Mouse (Mus musculus) limb, embryonic 12.5 days (tissue): ENCODE measurements around the gene Tmem56. TPM values are rescaled to one million over a fixed set of nuclear protein-coding genes. Genes with fewer than 3 reads are reported as not detected.

Experiments
- ATAC-seq: fragments of 200-750 bp; cut with Nextera tagmentation; 2 replicates; pipeline ENCODE4 v1.8.0; 2017; ENCODE audit warnings: low read depth, moderate TSS enrichment; ENCODE audit not compliant: insufficient number of reproducible peaks, insufficient read depth, low FRiP score, low TSS enrichment
- H3K27ac ChIP-seq: fragments of 300-500 bp; sonication (generic); 2 replicates; pipeline ENCODE4 v1.5.1; 2016; ENCODE audit warnings: mild to moderate bottlenecking, moderate library complexity
- H3K27me3 ChIP-seq: fragments of 300-500 bp; sonication (generic); 2 replicates; pipeline ENCODE4 v1.6.1; 2016; ENCODE audit warnings: mild to moderate bottlenecking, moderate library complexity
- H3K36me3 ChIP-seq: fragments of 300-500 bp; sonication (generic); 2 replicates; pipeline ENCODE4 v1.6.1; 2016; ENCODE audit warnings: mild to moderate bottlenecking, moderate library complexity
- H3K4me1 ChIP-seq: fragments of 300-500 bp; sonication (generic); replicated peaks from 2 replicates; pipeline ENCODE4 v1.6.1; 2016
- H3K4me2 ChIP-seq: fragments of 300-500 bp; sonication (generic); 2 replicates; pipeline ENCODE4 v1.6.1; 2016; ENCODE audit warnings: mild to moderate bottlenecking, moderate library complexity
- H3K4me3 ChIP-seq: fragments of 300-500 bp; sonication (generic); replicated peaks from 2 replicates; pipeline ENCODE4 v1.5.1; 2016; ENCODE audit warnings: mild to moderate bottlenecking
- H3K9ac ChIP-seq: fragments of 300-500 bp; sonication (generic); replicated peaks from 2 replicates; pipeline ENCODE4 v1.6.1; 2016; ENCODE audit warnings: mild to moderate bottlenecking, moderate library complexity
- H3K9me3 ChIP-seq: fragments of 300-500 bp; sonication (generic); 2 replicates; pipeline ENCODE4 v1.6.1; 2016; ENCODE audit warnings: mild to moderate bottlenecking, moderate library complexity
- WGBS: fragments of 180-500 bp; shearing (Covaris S2); methylation state at CpG from one replicate; pipeline ENCODE4 v1.1.7; 2016; 5-methylcytosine and 5-hydroxymethylcytosine counted together
- polyA plus RNA-seq: library from polyadenylated mRNA; unstranded; fragments of >200 nt; fragmentation: Nextera tagmentation; extraction: Ambion mirVana; gene quantifications from 2 replicates; pipeline ENCODE4 v1.2.1, GENCODE M21; 2016

Gene Tmem56
- polyA plus RNA-seq, 1 experiment from 2014 or later: 0.55 TPM

DNA sequence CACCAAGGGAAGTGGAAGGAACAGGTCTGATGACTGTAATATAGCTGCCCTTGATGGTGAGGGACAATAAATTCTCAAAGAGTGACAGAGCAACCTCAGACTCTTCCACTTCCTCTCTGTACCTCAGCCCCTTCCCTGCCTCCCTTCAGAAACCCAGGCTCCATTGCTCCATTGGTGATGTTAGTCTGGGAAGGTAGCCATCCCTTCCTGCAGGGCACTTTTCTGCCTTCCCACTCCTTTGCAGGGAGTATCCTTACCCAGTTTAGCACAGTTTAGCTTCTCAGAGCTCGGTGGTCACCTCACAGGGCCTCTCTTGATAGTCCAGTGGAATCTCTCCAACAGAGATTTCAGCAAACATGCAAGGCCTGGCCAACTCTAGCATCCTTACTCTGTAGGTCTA lies 22.1 kb downstream of the Tmem56 start:
- no peak for ATAC-seq
- Histone ChIP-seq H3K4me3 (no peak overlapping the region), H3K36me3 (no peaks in the 10 kb centered on the region), H3K4me1 (no peaks in the 10 kb centered on the region; the same call in 1 of the 2 replicates), H3K27ac (no peak overlapping the region), H3K9ac (no peak overlapping the region), H3K27me3 (peaks cover 66% of the 10 kb centered on the region), H3K9me3 (no peaks in the 10 kb centered on the region), H3K4me2 (no peak overlapping the region)
- 69% methylated on average over 1 of the region's 1 CpGs for WGBS

DNA sequence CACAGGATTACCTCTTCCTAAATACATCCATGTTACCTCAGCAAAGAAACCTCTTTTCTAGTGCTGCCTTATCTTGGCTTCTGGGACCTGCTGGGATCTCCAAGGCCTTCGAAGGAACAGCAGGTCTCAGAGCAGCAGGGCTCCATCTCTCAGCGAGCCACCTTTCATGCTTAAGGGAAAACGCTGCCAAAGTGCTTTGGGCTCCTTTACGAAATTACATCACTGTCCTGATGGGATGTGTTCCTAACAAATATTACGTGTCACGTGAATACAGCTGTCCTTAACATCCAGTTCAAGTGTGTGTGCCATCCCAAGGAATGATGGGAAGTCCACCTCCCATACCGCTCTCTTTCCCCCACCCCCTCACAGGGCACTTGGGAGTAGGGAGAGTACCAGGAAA lies 22.9 kb downstream of the Tmem56 start:
- no peak for ATAC-seq
- Histone ChIP-seq H3K27ac (no peak overlapping the region), H3K4me1 (no peaks in the 10 kb centered on the region; the same call in 1 of the 2 replicates), H3K9me3 (no peaks in the 10 kb centered on the region), H3K4me2 (no peak overlapping the region), H3K36me3 (no peaks in the 10 kb centered on the region), H3K4me3 (no peak overlapping the region), H3K27me3 (peaks cover 62% of the 10 kb centered on the region), H3K9ac (no peak overlapping the region)
- 81% methylated on average over 7 of the region's 7 CpGs for WGBS

DNA sequence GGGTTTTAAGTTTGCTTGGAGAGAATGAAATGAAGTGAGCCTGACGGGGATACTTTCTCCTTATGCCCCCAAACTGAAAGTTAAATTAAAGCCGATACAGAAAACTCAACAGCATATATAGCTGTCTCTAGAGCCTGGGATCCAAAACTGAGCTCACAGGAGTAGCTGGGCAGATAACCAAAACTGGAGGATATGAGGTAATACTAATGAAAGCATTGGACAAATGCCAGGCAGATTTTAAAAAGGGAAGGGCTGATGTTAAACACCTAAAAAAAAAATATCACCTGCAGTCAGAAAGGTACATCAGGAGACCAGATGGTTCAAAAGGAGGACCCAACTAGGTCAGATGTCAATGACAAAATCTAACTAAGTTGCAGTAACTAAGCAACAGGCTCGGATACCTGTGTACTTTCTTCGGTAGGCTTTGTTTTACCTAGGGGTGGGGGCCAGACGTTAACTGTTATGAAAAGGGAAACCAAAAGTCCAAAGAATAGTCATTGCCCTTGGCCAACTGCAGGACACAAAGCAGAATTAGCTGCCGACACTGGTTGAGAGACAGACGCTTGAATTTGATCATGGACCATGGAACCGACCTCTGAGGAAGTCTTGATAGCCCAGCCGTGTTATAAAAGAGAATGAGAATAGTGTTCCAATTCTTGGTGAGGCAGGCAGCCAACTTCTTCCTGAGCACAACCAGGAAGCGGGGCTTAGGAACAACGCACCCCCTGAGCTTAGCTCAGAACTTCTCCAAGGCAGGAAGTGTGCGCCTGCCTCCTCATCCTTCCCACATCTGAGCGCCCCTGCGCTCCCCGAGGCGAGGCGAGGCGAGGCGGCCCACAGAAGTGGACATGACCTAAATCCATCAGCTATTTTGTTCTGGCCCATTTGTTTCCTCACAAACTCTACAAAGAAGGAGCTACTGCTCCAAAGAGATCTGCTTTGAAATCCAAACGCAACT lies 24.1 kb downstream of the Tmem56 start:
- Histone ChIP-seq H3K4me2 (no peak overlapping the region), H3K36me3 (no peaks in the 10 kb centered on the region), H3K9ac (no peak overlapping the region), H3K4me3 (no peak overlapping the region), H3K27me3 (peaks cover 51% of the 10 kb centered on the region), H3K4me1 (no peaks in the 10 kb centered on the region; the same call in 1 of the 2 replicates), H3K27ac (no peak overlapping the region), H3K9me3 (no peaks in the 10 kb centered on the region)
- ATAC-seq: no peak
- WGBS: 79% methylated on average over 20 of the region's 20 CpGs

DNA sequence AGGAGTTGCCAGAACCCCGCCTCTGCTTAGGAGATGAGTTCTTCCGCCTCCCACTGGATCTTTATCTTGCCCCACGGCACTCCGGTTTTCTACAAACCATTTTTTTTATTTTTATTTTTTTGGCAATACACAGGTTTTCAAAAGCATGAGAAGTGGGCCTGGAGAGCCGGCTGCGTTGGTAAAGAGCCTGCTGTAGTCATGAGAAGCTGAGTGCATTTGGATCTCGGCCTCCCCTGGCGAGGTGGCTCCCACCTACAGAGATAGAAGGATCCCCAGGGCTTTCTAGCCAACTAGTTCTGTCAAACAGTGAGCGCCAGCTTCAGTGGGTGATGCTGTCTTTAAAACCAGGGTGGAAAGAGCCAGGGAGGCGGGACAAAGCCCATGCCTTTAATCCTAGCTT lies 25.5 kb downstream of the Tmem56 start:
- Histone ChIP-seq H3K4me3 (no peak overlapping the region), H3K4me2 (no peak overlapping the region), H3K4me1 (no peaks in the 10 kb centered on the region; the same call in 1 of the 2 replicates), H3K9me3 (no peaks in the 10 kb centered on the region), H3K27me3 (peaks cover 38% of the 10 kb centered on the region), H3K36me3 (no peaks in the 10 kb centered on the region), H3K27ac (no peak overlapping the region), H3K9ac (no peak overlapping the region)
- 82% methylated on average over 10 of the region's 10 CpGs for WGBS
- no peak for ATAC-seq

DNA sequence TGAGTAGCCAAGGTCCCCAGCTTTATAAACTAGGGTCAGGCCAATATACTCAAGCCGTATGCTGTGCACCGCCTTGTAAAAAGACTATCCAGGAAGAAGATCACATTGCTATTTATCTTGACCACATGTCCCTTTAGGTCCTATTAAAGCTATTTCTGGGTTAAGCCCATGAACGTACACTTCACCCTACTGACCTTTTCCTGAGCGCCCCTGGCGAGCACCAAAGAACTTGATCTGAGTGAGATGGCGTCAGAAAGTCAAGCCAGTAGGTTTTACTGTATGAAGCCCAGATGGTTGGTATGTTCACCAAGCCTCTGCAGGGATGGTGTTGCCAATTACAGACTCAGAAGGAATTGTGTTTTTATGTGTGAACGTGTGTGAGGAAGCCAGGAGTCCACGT lies 26.8 kb downstream of the Tmem56 start:
- Histone ChIP-seq H3K4me3 (no peak overlapping the region), H3K9ac (no peak overlapping the region), H3K9me3 (no peaks in the 10 kb centered on the region), H3K36me3 (no peaks in the 10 kb centered on the region), H3K4me2 (no peak overlapping the region), H3K27ac (no peak overlapping the region), H3K4me1 (no peaks in the 10 kb centered on the region; the same call in 1 of the 2 replicates), H3K27me3 (peaks cover 28% of the 10 kb centered on the region)
- ATAC-seq: no peak
- WGBS: 73% methylated on average over 8 of the region's 8 CpGs

DNA sequence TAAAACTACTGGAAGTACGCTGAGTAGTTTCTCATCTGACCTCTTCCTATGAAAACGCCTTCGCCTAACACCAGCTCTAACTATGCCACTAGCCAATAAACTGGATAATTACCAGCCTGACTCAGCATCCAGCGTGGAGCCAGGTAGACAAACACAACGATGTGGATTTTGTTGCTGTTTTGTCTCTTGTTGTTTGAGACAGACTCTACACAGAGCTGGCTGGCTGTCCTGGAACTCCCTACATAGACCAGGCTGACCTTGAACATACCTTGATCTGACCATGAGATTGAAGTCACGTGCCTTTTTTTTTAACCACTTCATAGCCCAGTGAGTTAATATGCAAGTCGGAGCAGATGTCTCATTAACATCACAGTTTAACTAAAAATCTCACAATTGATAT lies 27.4 kb downstream of the Tmem56 start:
- H3K9me3 ChIP-seq: no peaks in the 10 kb centered on the region
- ATAC-seq: no peak
- no peaks in the 10 kb centered on the region for H3K36me3 ChIP-seq
- H3K9ac ChIP-seq: no peak overlapping the region
- no peak overlapping the region for H3K4me2 ChIP-seq
- no peak overlapping the region for H3K4me3 ChIP-seq
- no peak overlapping the region for H3K27ac ChIP-seq
- WGBS: 79% methylated on average over 7 of the region's 7 CpGs
- H3K27me3 ChIP-seq: peaks cover 22% of the 10 kb centered on the region
- H3K4me1 ChIP-seq: no peaks in the 10 kb centered on the region; the same call in 1 of the 2 replicates

DNA sequence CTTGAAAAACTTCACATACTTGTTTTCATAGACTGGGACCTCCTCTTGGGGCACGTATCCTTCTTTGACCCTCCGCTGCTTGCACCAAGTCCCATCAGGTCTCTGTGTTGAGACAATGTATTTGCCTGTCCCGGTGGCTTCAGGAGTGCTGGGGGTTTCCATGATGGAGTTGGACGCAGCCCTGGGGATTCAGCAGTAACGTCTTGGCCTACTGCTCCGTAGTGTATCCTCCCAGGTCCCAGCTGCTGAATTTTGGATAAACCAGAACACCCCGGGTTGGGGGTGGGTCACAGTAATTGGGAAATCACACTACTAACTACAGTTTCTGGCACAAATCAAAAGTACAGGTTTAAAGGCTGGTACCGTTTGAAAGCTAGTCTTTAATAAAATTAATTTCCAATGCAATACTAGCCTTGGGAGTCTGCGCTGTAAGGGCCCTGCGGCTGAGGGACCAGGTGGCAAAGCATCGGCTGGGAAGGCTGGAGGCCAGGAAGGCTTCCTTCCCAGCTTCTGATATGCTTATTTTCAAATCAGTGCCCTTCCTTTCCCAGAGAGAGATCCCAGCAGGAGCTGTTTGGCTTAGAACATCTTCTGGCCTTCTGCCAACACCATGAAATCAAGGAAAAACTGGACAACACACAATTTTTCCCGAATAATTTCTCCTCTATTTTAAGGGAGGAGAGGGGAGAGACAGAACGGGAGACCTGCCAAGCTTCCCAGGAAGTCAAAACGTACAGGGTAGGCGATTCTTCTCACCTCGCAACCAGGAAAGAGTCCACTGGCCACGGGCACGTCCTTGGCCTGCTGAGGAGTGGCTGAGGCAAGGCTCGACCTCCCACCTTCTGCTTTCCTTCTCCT lies 32.1 kb downstream of the Tmem56 start:
- WGBS: 81% methylated on average over 19 of the region's 19 CpGs
- no peaks in the 10 kb centered on the region for H3K9me3 ChIP-seq
- no peak overlapping the region for H3K9ac ChIP-seq
- H3K36me3 ChIP-seq: no peaks in the 10 kb centered on the region
- ATAC-seq: no peak
- H3K27me3 ChIP-seq: no peaks in the 10 kb centered on the region
- H3K4me2 ChIP-seq: no peak overlapping the region
- H3K4me3 ChIP-seq: no peak overlapping the region
- no peak overlapping the region for H3K27ac ChIP-seq
- no peaks in the 10 kb centered on the region for H3K4me1 ChIP-seq

DNA sequence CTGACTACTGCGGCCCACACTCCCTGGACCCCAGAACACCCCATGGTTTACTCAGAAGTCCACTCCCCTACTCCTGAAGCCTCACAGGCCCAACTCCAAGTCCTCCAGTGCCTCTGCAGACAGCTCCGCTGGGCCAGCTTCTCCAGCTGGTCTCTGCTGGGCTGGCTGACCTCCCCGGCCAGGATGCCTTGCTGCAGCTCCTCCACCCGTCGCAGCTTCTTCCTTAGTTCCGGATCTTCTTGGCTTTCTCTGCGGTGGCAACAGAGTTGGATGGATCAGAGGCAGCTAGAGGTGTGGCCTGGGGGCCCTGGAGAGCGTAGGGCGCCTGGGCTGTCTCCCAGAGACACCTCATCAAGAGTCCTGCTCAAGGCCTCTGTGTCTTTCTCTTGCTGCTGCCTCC lies 32.9 kb downstream of the Tmem56 start:
- Histone ChIP-seq H3K9ac (no peak overlapping the region), H3K4me3 (no peak overlapping the region), H3K4me1 (no peaks in the 10 kb centered on the region), H3K4me2 (no peak overlapping the region), H3K9me3 (no peaks in the 10 kb centered on the region), H3K36me3 (no peaks in the 10 kb centered on the region), H3K27me3 (no peaks in the 10 kb centered on the region), H3K27ac (no peak overlapping the region)
- no peak for ATAC-seq
- 83% methylated on average over 9 of the region's 9 CpGs for WGBS

DNA sequence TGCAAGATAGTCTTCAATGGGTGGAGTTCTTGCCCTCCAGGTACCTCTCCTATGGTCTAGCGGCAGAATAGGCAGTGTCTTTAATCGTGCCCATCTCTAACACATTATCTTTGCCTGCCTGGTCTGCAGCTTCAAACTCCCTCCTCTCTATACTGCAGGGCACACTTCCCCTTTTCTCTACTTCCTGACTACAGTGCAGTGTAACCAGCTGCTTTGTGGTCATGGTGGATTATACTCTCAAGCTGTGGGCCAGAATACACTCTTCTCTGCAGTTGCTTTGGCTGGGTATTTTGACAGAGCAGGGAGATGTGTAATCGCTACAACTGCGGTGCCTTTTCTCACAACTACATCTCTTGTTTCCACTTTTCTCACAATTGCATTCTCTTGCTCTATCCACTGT lies 40.0 kb downstream of the Tmem56 start:
- no peak for ATAC-seq
- 74% methylated on average over 4 of the region's 4 CpGs for WGBS
- Histone ChIP-seq H3K4me3 (no peak overlapping the region), H3K9me3 (no peaks in the 10 kb centered on the region), H3K4me1 (peaks cover 26% of the 10 kb centered on the region), H3K36me3 (no peaks in the 10 kb centered on the region), H3K4me2 (no peak overlapping the region), H3K27ac (no peak overlapping the region), H3K27me3 (no peaks in the 10 kb centered on the region), H3K9ac (no peak overlapping the region)

DNA sequence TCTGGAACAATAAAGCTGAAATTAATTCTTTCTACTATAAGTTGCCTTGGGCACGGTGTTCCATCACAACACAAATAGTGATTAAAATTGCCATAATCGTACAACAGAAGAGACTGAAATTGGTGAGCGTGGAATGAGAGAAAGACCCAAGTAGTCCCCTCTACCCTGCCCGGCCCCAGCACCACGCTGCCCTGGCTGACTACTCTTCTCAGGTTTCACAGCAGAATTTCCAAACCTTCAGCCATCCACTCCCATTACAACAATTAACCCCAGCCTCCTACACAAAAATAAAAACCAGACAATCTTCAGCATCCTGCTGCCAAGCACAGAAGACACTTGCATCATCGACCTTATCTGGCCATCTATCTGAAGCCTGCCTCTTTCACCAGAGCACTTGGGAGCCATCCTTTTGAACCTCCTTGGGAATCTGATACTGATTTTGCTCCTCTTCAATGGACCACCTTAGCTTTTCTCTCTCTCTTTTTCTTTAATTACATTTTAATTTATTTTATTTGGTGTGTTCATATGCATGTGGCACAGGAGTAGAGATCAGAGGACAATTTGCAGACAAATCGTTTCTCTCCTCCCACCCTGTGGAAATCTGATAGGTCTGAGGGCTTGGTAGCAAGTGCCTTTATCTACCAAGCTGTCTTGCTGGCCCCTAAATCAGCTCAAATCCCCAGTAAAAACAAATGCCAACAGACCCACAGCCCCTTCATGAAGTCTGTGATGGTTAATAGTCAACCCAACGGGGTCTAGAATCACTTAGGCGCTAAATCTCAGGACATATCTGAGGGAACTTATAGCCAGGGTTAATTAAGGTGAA lies 40.6 kb downstream of the Tmem56 start:
- no peak overlapping the region for H3K4me3 ChIP-seq
- H3K27me3 ChIP-seq: no peaks in the 10 kb centered on the region
- no peaks in the 10 kb centered on the region for H3K36me3 ChIP-seq
- H3K9me3 ChIP-seq: no peaks in the 10 kb centered on the region
- H3K9ac ChIP-seq: no peak overlapping the region
- no peak overlapping the region for H3K27ac ChIP-seq
- H3K4me1 ChIP-seq: peaks cover 26% of the 10 kb centered on the region
- H3K4me2 ChIP-seq: no peak overlapping the region
- ATAC-seq: 0 out of 2 replicates have a peak, but pooled peaks have one; percentile 24
- WGBS: 33% methylated on average over 9 of the region's 9 CpGs
